Mouse (Mus musculus): Measurements from ENCODE around the gene Kank2. TPM values are rescaled to one million over a fixed set of nuclear protein-coding genes. Genes with fewer than 3 reads are reported as not detected.

Gene Kank2
- polyA plus RNA-seq, 2 experiments, result 13.1 to 38.6 TPM

DNA sequence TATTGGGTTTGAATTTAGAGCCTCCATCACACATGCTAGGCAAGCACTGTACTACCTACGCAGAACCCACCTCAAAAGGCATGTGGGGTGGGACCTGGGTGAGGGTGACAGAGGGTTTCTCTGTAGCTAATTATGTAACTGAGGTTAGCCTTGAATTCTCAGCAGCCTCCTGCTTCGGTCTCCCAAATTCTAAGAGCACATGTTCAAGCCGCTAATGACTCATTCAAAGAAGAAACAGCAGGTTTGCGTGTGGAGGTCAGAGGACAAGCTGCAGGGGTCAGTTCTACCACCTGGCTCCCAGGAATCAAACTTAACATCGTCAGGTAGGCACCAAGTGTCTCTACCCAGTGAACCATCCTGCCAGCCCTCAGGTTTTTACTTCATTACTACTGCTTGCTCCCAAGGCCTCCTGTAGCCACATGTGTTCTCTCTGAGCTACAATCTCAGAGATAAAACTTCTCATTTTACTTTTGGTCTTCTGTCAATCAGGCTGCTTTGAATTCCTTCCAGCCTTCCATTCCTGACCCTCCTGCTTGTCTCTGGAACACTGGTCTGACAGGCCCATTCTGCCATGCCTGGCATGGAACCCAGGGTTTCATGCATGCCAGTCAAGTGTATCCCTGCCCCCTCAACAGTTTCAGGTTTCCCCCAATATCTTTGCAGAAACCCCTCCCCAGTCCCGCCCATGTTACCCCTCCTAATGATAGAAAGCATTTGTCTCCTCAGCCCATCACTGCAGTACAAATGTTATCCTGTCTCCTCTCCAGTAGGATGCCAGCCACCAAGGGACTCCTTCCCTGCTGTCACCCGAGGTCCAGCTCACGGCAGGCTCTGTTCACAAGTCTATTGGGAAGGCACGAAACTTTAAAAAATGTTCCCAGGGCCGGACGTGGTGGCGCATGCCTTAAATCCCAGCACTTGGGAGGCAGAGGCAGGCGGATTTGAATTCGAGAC, 39.7 kb downstream of the Kank2 start:
- no peak for TF ChIP-seq POLR2A (IDR thresholded peaks at IDR 0.05; ENCODE audit: borderline replicate concordance, extremely low read depth, insufficient read depth, insufficient read length)
- ATAC-seq (ENCODE audit: low FRiP score, low read depth) (no peak), DNase-seq (ENCODE audit: low spot score) (no peak)
- Histone ChIP-seq H3K4me1 (ENCODE audit: control insufficient read depth, insufficient read depth, low read length) (peaks cover 6% of the 10 kb centered on the region; the same call in 1 of the 2 replicates), H3K27ac (replicated peaks; ENCODE audit: low read depth, low read length) (no peak overlapping the region), H3K4me2 (replicated peaks; ENCODE audit: low read depth, low read length, severe bottlenecking) (peak overlapping the region; percentile 93), H3K9me3 (ENCODE audit: control insufficient read depth, low read length) (no peaks in the 10 kb centered on the region), H3K27me3 (ENCODE audit: control insufficient read depth, insufficient read depth, low read length) (no peaks in the 10 kb centered on the region), H3K9ac (ENCODE audit: low read depth, low read length, severe bottlenecking) (peak overlapping the region; percentile 66; the same call in 1 of the 2 replicates), H3K4me3 (replicated peaks; ENCODE audit: low read length) (peak overlapping the region; percentile 89), H3K36me3 (ENCODE audit: control insufficient read depth, insufficient read depth, low read length) (peaks cover 19% of the 10 kb centered on the region)
- WGBS, result 48% methylated on average over 14 of the region's 14 CpGs

DNA sequence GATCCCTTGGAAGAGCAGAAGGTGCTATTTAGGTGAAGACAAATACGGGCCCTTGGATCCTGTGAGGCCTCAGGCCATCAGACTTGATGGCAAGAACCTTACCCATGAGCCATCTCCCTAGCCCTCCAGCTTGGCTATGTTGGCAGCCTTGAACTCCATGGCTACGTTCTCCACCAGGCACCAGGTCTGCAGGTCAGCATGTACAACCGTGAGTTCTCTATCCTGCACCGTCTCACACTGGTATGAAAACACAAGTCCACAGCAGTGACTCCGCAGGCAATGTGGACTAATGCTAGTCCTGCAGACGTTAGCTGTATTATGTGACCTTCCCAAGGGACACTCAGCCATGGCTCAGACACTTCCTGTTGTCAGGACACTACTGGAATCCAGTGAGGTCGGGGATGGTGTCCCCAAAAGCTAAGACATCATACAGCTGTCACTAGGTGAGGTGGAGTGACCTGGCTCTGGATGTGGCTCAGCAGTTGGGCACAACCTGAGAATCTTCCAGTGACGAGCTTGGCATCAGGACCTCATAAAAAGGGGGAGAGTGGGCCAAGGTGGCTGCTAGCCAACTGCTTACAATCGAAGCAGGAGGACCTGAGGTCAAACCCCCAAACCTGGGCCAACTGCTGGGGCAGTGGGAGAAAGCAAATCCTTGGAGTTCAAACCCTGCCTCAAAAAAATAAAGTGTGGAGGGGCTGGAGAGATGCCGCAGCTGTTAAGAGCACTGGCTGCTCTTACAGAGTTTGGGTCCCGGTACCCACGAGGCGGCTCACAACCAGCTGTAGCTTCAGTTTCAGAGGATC, 43.8 kb downstream of the Kank2 start:
- DNase-seq (ENCODE audit: low spot score) (no peak), ATAC-seq (ENCODE audit: low FRiP score, low read depth) (no peak)
- no peak for TF ChIP-seq POLR2A (IDR thresholded peaks at IDR 0.05; ENCODE audit: borderline replicate concordance, extremely low read depth, insufficient read depth, insufficient read length)

DNA sequence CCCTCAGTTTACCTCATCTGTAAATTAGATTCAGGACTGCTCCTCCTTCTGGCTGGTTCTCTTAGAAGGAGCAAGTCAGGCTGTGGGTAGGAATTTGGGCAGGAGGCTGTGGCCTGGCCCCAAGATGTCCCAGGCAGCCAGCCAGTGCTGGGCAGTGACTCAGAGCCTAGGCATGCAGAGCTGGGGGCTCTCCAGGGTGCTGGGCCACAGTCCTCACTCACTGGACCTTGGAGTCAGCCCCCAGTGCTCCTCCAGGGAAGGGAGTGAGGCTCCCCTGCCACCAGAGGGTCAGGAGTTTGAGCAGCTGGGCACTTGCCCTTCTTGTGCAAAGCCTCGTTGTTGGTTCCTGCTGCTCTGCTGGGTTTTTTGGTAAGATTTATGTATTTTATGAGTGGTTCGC, 44.5 kb downstream of the Kank2 start:
- DNase-seq (ENCODE audit: low spot score) (no peak), ATAC-seq (ENCODE audit: low FRiP score, low read depth) (no peak)
- H3K27ac ChIP-seq (replicated peaks; ENCODE audit: low read depth, low read length), result no peak overlapping the region

More for the DNA sequence above, 43.8 kb downstream of the Kank2 start:
- Histone ChIP-seq H3K27ac (replicated peaks; ENCODE audit: low read depth, low read length) (0 out of 2 replicates have a peak overlapping the region, but pooled peaks have one; percentile 13), H3K4me2 (replicated peaks; ENCODE audit: low read depth, low read length, severe bottlenecking) (no peak overlapping the region), H3K4me1 (ENCODE audit: control insufficient read depth, insufficient read depth, low read length) (peaks cover 6% of the 10 kb centered on the region; the same call in 1 of the 2 replicates), H3K9ac (ENCODE audit: low read depth, low read length, severe bottlenecking) (no peak overlapping the region), H3K27me3 (ENCODE audit: control insufficient read depth, insufficient read depth, low read length) (no peaks in the 10 kb centered on the region), H3K9me3 (ENCODE audit: control insufficient read depth, low read length) (no peaks in the 10 kb centered on the region), H3K36me3 (ENCODE audit: control insufficient read depth, insufficient read depth, low read length) (peaks cover 23% of the 10 kb centered on the region), H3K4me3 (replicated peaks; ENCODE audit: low read length) (no peak overlapping the region)
- WGBS, result 74% methylated on average over 13 of the region's 13 CpGs

DNA sequence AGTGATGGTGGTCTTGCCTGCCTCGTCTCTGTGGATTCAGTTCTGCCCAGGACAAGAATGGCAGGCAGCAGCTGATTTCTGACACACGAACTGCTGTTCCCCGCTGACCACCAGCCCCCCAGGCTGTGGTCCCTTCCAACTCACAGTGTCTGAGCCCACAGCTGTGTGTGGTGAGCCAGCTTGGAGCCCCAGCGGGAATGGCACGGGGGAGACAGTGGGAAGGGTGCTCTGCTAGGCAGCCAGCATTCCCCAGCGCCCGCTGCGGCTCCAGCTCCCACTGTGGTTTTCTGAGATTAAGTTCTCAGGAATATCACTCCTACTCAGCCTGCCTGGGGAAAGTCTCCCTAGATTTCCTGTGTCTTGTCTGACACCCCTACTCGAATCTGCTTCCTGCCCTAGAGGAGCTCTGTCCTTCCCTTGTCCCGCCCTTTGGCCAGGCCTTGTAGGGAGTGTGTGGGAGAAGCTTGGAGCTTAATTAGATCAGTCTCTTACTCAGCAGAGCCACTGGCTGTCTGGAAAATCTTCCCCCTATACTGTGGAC, 46.2 kb downstream of the Kank2 start:
- no peaks in the 10 kb centered on the region for H3K9me3 ChIP-seq (ENCODE audit: control insufficient read depth, low read length)
- H3K4me2 ChIP-seq (replicated peaks; ENCODE audit: low read depth, low read length, severe bottlenecking), result no peak overlapping the region
- no peaks in the 10 kb centered on the region; the same call in 1 of the 2 replicates for H3K4me1 ChIP-seq (ENCODE audit: control insufficient read depth, insufficient read depth, low read length)
- WGBS, result 44% methylated on average over 10 of the region's 10 CpGs
- peaks cover 43% of the 10 kb centered on the region for H3K36me3 ChIP-seq (ENCODE audit: control insufficient read depth, insufficient read depth, low read length)
- no peak overlapping the region for H3K4me3 ChIP-seq (replicated peaks; ENCODE audit: low read length)
- peak overlapping the region; percentile 25; the same call in 1 of the 2 replicates for H3K9ac ChIP-seq (ENCODE audit: low read depth, low read length, severe bottlenecking)
- no peaks in the 10 kb centered on the region for H3K27me3 ChIP-seq (ENCODE audit: control insufficient read depth, insufficient read depth, low read length)
- ATAC-seq (ENCODE audit: low FRiP score, low read depth) (no peak), DNase-seq (ENCODE audit: low spot score) (no peak)
- peak overlapping the region; percentile 48; the same call in 1 of the 2 replicates for H3K27ac ChIP-seq (replicated peaks; ENCODE audit: low read depth, low read length)
- no peak for TF ChIP-seq POLR2A (IDR thresholded peaks at IDR 0.05; ENCODE audit: borderline replicate concordance, extremely low read depth, insufficient read depth, insufficient read length)

More for the DNA sequence above, 44.5 kb downstream of the Kank2 start:
- TF ChIP-seq POLR2A (IDR thresholded peaks at IDR 0.05; ENCODE audit: borderline replicate concordance, extremely low read depth, insufficient read depth, insufficient read length), result no peak
- H3K4me1 ChIP-seq (ENCODE audit: control insufficient read depth, insufficient read depth, low read length), result peaks cover 1% of the 10 kb centered on the region; the same call in 1 of the 2 replicates
- no peaks in the 10 kb centered on the region for H3K9me3 ChIP-seq (ENCODE audit: control insufficient read depth, low read length)
- no peak overlapping the region for H3K9ac ChIP-seq (ENCODE audit: low read depth, low read length, severe bottlenecking)
- WGBS, result 58% methylated on average over 2 of the region's 2 CpGs
- H3K4me2 ChIP-seq (replicated peaks; ENCODE audit: low read depth, low read length, severe bottlenecking), result no peak overlapping the region
- H3K27me3 ChIP-seq (ENCODE audit: control insufficient read depth, insufficient read depth, low read length), result no peaks in the 10 kb centered on the region
- peaks cover 30% of the 10 kb centered on the region for H3K36me3 ChIP-seq (ENCODE audit: control insufficient read depth, insufficient read depth, low read length)
- no peak overlapping the region for H3K4me3 ChIP-seq (replicated peaks; ENCODE audit: low read length)

DNA sequence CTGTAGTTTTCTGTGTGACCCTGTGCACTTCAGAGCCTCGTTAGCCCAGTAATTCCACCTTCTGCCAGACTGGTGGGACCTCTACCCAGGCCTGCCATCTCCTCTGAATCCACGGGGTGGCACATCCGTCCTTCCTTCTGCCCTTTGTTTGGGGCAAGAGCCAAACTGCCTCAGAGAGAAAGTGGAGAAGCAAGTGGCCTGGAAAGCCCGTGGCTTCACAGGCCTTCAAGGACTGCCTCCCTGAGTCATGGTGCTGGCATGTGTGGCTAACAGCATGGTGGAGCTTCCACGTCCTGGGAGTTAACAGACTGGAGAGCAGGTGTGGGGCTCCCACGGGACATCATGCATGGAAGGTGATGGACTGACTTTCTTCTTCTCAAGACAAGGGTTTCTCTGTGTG, 47.2 kb downstream of the Kank2 start:
- Histone ChIP-seq H3K9ac (ENCODE audit: low read depth, low read length, severe bottlenecking) (no peak overlapping the region), H3K4me3 (replicated peaks; ENCODE audit: low read length) (no peak overlapping the region), H3K27ac (replicated peaks; ENCODE audit: low read depth, low read length) (no peak overlapping the region), H3K4me1 (ENCODE audit: control insufficient read depth, insufficient read depth, low read length) (no peaks in the 10 kb centered on the region; the same call in 1 of the 2 replicates), H3K27me3 (ENCODE audit: control insufficient read depth, insufficient read depth, low read length) (no peaks in the 10 kb centered on the region), H3K4me2 (replicated peaks; ENCODE audit: low read depth, low read length, severe bottlenecking) (no peak overlapping the region), H3K9me3 (ENCODE audit: control insufficient read depth, low read length) (no peaks in the 10 kb centered on the region), H3K36me3 (ENCODE audit: control insufficient read depth, insufficient read depth, low read length) (peaks cover 47% of the 10 kb centered on the region)
- DNase-seq (ENCODE audit: low spot score) (no peak), ATAC-seq (ENCODE audit: low FRiP score, low read depth) (no peak)
- no peak for TF ChIP-seq POLR2A (IDR thresholded peaks at IDR 0.05; ENCODE audit: borderline replicate concordance, extremely low read depth, insufficient read depth, insufficient read length)
- WGBS, result 71% methylated on average over 6 of the region's 6 CpGs
